Mouse (Mus musculus) heart, adult 18-20 months (tissue): ENCODE data around the gene Fbln1. TPM values are rescaled to one million over a fixed set of nuclear protein-coding genes. Genes with fewer than 3 reads are reported as not detected.
A peak's percentile ranks its signal among the peaks of the same experiment; 100 is the strongest.

ENCODE experiments used
- DNase-seq, 2 experiments: peaks; one replicate each; pipeline ENCODE4 v3.0.0; 2021 to 2022; ENCODE audit warnings: mixed read lengths in 1 of 2
- total RNA-seq, 2 experiments: library from RNA; stranded (reverse); gene quantifications; 2 replicates each; pipeline ENCODE4 v1.2.3; 2021

The Fbln1 gene
- total RNA-seq, 2 experiments from 2014 or later = 54.5 to 74.1 TPM

DNA sequence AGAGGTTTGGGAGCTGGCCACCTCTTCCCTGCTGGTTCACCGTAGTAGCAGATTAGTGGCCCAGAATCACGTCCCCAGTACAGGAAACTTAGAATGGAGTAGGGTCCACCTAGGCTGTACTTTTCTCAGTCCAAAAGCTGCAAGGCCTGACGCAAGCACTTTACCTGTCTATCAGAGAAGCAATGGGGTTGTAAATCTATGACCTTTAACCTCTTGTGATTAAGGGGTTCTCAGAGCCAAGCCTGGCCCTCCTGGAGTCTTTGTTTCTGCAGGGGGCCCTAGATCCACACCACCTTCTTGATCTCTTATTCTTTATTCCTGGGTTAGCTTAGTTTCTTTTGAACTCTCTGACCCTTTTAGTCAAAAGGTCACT is 940 bp downstream of the Fbln1 start:
- DNase-seq = no peak

DNA sequence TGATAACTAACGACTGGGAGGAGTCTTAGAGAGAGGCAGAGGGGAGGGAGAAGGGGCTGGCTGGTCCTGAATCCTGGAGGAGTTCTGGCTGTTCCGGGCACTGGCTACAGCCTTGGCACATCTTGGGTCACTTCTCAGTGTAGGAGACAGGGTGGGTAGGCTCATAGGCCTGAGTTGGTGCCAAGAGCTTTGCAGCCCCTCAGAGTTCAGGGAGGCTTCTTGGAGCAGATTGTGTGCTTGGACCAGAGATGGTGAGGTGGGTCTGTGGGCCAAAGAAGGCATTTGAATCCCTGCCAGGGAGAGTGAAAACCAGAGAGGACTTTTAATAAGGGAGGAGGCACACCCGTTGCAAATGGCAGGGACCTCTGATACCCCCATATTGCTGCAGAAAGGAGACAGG is 1.3 kb downstream of the Fbln1 start:
- peak; percentile 22 to 35 for DNase-seq

DNA sequence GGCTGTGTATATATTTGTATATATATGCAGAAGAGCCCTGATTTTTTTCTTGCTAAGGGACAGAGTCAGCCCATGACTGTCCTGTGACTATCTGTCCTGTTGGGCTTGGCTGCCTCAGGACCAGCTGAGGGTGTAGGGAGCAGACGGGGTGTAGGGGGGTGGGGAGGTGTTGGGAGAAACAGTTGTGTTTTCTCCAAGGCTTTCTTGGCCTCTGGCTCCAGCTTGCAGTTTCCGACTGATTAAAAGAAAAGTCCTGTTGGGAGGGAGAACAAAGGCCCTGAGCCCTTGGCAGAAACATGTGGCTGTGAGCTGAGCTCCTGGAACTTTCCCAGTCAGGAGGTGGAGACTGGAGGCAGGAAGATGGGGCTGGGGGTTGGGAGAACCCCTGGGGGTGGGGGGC is 2.0 kb downstream of the Fbln1 start:
- DNase-seq = peak; percentile 75 to 87

DNA sequence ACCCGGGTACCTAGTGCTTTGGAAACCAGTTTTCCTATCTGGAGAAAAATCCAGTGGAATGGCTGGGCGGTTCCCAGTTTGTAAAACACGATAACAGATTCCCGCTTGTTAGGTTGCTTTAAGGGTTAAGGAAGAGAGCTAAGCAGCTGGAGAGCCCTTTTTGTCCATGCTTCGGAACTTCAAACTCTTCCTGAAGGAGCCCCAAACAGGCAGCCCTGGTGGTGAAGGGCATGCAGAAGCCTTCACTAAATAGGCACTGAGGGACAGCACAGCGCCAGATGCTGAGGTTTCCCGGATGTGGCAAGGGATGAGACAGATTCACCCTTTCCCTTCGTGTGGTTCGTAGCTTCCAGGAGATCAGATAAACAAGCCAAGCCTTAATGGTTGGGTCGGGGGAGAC is 2.6 kb downstream of the Fbln1 start:
- peak in 1 of 2 experiments; percentile 39 for DNase-seq

DNA sequence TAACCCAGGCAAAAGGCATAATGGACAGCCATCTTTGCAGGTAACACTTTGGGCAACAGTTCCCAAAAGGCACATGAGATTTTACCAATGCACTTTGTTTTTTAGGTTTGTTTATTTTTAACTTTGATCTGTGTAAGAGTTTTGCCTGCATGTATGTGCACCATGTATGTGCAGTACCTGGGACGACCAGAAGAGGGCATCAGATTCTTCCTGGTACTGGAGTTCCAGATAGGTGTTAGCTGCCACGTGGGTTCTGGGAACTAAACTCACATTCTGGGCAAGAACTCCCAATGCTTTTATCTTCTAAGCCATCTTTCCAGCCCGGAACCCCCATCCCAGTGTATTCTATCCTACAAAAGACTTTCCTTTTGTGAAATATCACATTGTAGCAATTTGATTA is 3.6 kb downstream of the Fbln1 start:
- no peak for DNase-seq

DNA sequence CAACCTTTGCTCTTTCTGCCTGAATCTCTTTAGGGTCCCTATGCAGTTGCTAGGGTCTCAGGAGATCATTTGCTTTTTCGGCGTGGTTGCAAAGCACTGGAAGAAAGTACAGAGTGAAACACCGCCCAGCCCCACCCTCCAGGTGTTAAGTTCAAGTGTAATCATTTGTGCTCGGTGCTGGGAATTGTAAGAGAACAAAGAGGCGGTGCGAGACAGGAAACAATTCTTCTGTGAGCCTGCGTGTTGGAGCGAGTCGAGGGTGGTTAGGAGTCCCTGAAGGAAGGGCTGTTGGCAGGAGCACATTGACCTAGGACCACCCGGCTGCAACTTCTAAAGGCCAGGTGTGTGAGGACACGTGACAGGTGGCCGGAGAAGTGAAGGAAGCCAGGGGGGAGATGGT is 4.9 kb downstream of the Fbln1 start:
- no peak for DNase-seq

DNA sequence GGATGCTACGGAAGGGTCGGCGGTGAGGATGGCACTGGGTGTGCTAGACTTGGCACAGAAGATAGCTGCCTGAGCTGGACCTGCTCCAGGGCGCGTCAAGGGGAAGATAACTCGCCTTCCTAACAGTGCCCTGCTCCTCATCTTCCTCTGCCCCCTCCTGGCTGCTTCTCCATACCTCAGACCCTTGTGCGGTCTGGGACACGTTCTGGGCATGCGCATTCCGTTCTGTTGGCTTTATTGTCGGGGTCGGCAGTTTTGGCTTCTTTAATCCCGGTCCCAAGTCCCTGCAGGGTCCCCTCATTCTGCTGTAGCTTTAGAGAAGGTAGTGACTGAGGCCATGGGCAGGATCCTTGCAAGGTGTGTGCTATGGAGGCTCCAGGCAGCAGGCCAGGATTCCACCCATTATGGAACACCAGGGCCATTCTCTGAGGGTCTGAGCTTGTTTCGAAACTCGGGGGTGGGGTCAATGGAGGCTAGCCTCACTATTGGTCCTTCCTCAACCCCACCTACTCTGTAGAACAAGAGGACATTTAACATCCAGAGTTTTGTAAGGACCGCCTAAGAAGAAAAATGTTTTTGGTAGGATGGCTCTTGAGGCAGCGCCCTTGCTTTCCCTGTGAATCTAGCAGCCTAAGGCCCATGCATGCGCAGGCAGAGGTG is 5.5 kb downstream of the Fbln1 start:
- DNase-seq = no peak

DNA sequence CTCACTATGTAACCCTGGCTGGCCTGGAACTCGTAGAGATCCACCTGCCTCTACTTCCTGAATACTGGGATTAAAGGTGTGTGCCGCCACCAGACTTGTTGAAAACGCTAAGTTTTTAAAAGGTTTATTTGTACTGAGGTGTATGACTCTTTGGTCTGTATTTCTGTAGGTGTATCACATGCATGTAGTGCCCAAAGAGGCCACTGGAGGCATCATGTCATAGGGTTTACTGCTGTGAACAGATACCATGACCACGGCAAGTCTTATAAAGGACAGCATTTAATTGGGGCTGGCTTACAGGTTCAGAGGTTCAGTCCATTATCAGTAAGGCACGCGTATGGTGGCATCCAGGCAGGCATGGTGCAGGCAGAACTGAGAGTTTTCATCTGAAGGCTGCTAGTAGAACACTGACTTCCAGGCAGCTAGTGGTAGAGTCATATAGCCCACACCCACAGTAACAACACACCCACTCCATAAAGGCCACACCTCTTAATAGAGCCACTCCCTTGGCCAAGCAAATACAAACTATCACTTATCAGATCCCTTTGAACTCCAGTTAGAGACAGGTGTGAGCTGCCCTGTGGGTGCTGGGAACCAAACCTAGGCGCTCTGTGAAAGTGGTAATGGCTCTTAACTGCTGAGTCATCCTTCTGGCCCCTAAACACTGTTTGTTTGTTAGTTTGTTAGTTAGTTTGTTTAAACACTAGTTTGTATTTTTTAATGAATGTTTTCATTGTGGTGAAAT is 10.5 kb downstream of the Fbln1 start:
- DNase-seq = no peak

DNA sequence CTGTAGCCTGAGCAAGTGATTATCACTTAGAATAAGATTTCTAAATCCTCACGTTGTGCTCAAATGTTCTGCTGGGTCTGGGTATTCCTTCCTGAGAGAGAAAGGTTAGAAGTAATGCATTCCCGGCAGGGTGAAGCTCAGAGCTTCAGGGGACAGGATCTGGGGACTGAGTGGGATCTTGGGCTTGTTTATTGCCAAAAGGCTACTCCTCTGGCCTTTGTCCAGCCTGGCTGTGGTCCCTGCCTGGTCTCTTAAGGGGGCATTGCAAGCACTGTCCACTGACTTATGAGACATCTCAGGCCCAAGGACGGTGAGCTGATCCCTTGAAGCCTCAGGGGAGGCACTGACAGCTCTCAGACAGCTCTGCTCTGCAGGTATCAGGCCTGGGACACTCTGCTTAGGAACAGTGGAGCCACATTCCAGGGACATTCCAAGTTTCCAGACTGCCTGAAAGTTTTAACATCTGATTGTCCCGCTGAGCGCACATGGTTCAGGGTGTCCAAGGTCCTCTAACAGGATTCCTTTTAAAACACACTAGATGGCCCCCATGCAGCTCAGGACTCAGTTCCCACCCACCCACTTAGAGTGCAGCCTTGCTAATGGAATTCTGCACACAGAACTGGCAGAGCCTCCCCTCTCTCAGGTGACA is 13.0 kb downstream of the Fbln1 start:
- no peak for DNase-seq

DNA sequence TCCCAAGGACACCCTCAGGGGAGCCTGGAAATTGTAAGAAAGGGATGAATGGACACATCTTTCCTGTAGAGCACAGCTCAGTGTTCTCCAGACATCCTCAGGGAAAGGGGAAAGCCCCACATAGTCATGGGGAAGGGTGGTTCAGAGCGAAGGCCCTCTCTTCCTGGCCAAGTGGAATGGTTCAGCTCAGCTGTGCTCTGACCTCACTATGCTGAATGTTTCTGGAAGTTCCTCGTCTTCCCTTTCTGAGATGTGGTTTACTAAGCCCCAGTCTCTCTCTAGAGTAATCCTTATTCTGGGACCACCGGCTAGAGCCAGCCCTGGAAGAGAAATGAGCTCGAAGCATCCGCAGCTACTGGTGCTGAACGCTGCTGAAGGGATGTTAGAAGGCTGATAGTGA is 14.6 kb downstream of the Fbln1 start:
- DNase-seq = no peak

DNA sequence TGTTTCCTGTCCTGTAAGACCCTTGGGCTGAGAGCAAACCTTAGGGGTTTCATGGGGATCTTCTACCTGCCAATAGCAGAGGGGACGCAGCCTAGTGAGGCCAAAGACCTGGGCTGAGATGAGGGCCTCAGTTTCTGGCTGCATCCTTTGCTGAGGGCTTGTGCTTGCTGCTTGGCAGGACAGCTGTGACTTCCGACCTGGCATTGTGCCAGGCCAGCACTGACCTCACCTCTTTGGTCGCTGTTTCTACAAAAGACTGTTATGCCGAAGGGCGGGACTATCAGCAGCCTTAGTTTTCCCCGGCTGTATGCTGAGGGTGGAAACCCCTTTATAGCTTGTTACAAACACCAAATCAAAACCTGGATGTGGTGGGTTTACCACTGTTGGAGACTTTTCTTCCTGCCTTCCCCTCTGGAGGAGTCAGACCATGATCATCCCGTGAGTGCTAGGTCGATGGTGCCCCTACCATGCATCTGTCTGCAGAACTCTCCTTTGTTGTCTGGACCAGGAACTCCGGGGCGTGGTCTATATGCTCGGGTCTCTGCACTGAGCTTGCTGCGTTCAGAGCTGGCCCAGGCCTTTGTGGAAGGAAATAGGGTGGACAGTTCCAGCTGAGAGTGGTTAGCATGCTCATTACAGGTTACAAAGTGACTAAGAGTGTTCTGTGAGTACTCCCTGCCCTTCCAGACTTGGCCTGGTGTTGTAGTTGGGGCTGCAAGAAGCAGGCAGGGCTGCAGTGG is 15.5 kb downstream of the Fbln1 start:
- peak; percentile 46 to 56 for DNase-seq

DNA sequence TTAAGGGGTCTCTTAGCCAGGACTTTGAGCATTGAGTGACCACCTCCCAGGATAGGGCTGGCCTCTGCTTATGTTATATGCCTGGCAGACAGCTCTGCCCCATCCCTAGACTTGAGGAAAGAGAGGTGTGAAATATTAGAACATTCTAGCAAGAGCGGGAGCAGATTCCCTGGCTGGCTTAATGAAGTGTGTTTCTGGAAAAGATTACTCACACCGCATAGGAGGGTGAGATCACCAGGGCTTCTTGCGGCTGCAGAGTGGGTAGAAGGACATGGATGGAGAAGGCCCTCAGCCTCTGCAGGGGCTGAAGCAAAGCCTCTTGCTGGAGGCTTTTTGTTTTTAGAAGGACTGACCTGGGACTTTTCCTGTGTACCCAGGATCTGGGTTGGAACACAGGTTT is 19.9 kb downstream of the Fbln1 start:
- no peak for DNase-seq

DNA sequence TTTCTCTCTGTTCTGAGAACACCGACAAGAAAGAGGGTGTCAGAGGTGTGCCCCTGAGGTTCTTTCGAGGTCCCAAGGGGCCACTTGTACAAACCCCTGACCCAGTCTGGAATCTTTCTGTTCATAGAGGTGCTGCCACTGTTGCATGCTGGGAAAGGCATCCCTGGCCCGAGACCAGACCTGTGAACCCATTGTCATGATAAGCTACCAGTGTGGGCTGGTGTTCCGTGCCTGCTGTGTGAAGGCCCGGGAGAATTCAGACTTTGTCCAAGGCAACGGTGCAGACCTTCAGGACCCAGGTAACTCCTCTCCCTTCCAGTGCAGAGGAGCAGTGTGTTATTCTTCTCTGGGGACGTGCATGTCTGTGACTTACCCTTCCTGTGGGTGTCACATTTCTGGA is 21.1 kb downstream of the Fbln1 start:
- DNase-seq = no peak

DNA sequence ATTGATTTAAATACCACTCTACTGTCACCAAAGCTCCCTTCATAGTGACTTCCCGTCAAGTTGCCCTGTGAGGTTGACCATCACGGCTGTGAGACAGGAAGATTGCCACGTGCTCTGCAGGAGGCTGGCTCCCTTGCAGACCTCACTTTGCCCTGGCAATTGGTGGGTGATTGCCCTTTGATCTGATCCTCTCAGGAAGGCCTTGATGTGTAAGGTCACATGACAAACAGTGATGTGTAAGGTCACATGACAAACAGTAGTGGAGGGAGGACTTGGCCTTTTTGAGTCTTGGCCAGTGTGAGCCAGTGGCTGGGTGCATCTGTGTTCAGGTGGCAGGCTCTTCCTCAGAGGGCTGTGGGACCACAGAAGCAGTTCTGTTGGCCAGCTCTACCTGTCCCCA is 22.8 kb downstream of the Fbln1 start:
- DNase-seq = no peak

DNA sequence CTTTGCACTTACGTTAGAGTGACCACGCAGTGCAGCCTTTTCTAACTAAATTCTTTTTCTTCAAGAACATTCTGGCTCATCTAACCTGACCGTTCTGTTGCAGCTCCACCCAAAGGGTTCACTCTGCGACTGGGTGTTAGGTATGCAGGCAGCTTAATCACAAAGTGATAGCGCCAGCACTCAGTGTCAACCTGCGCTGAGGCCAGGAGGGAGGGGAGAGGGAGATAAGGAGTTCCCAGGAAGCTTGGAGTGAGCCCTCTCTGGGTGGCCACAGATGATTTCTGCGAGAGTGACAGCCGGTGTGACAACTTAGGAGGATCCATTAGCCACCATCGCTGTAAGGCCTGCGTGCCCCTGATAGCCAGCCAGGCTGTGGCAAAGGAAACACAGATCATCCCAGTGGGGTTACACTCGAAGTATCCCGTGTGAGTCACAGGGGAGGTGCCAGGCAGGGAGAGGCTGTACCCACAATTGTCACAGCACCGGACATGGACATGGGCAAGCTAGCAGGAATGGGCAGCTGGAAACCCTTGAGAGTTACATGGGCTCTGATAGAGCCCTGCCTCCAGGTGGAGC is 24.3 kb downstream of the Fbln1 start:
- DNase-seq = peak; percentile 37

DNA sequence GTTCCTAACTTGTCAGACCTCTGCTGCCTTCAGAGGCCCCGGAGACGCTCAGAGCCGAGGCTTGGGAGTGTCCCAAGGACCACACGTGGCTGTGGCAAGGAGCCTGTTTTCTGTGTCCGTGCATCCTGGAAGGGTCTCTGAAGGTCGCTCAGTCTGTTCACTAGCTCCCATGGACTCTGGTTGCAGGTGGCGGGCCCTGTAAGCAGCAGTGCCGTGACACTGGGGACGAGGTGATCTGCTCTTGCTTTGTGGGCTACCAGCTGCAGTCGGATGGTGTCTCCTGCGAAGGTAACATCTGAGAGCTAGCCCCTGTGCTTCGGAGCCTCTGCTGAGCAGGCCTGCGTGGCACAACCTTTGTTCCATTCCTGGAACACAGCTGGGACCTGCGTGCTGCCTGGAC is 24.9 kb downstream of the Fbln1 start:
- no peak for DNase-seq

DNA sequence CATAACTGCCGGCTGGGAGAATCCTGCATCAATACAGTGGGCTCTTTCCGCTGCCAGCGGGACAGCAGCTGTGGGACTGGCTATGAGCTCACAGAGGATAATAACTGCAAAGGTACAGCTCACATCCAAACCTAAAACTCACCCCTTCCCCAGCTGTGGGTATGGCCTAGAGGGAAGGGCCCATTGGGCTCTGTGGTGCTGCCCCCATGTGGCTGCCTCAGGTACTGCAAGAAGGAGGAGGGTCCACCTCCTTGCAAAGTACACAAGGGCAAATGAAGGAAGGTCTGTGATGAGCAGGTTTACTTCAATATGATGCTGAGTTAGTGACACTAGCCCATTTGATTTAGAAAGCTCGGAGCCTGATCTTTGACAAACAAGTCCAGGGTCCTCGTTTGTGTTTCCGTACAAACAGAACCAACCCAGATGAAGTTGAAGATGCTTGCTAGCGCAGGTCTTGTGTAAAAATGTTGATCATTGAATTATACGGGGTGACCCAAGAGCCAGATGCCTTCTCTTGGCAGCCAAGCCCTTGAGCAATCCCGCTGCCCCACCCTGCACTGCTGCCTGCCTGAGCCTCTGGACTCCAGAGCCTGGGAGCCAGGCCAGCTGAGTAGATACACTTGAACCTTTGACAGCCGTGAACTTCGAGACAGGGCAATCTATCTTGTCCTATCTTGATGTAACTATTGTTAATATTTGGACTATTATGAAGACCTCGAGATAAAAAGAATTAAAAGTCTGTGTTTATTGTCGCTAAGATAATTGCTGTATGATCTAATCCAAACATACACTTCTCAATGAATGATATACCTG is 25.9 kb downstream of the Fbln1 start:
- DNase-seq = peak; percentile 81 to 88

DNA sequence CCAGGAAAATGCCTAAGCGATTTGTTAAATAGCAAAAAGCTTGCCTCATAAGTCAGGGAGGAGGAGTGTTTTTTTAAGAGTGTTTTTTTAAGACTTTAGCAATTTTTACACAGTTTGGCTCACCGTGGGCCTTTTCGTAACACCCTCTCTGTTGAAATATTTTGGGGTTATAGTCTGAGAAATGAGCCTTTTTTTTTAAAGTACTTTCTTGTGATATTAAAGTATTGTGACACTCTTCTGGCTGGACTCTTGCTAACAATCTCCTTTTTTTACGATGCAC is 26.4 kb downstream of the Fbln1 start:
- DNase-seq = peak; percentile 45 to 64

DNA sequence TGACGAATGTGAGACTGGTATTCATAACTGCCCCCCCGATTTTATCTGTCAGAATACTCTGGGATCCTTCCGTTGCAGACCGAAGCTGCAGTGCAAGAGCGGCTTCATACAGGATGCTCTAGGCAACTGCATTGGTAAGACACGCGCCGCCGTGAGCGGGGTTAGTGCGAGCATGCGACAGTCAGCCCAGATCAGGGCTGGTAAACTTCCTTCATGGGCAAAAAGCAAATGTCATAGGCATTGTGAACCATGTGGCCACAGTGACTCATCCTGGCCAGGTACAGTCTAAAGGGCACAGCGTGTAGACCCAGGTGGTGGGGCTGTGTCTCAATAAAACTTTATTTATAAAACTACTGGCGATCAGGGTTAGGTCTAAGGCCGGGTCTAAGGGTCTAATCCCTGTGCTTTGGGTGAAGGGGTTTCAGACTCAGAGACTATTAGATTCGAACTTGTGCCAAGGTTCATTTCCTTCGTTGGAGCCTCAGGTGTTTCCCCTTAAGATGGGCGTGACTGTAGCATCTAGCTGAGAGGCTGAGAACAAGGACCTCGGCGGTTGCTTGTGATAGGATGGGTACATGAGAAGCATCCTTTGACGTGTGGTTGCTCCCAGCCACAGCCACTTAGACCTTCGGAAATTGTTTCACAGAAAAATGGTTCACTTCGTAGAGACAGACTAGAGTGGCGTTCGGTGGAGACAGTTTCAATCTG is 26.9 kb downstream of the Fbln1 start:
- no peak for DNase-seq

DNA sequence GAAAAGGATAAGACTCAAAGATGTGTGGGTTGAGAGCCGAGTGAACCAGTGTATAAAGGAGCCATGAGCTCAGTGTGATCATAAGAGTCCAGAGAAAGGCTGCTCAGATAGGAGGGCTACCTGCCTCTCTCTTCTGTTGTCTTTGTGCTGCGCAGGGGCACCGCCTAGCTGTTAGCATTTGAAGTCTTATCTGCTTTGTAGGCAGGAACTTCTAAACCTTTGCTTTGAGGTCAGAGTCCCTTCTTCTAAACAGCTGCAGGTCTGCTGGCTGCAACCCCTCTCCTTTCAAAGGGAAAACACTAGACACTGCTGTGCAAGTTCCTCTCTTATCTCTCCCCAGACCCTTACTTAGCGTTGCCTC is 27.5 kb downstream of the Fbln1 start:
- DNase-seq = no peak

DNA sequence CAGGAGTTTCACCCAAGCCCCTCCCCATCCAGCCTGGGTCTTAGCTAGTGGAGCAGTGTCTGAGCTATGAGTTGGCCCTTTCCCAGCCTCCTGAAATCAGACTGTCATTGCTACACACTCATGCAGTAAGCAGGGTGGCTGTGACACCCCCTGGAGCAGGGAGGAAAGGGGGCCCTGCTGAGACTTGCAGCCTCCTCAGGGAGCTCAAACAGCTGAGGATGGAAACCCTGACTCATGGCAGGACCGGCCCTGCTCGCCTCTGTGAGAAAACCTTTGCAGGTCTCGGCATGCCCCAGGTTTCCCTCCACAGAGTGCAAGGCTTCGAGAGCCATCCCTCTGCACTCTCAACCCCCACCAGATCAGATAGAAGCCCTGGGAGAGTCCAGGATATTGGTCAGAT is 27.9 kb downstream of the Fbln1 start:
- DNase-seq = no peak
